Mouse (Mus musculus) C2C12 (cell line): ENCODE measurements at regions not wholly inside any gene's neighbourhood (a gene's known extent, or its start where the extent isn't known, plus 50 kb on each side); places are given as distances from the start of the nearest gene placed in this dataset.

ENCODE experiments used
- CTCF ChIP-seq: IDR thresholded peaks from one replicate; pipeline ENCODE4 v1.5.1; 2011; ENCODE audit not compliant: control insufficient read depth, insufficient read depth, insufficient read length
- FOSL1 ChIP-seq: IDR thresholded peaks from one replicate; pipeline ENCODE4 v1.8.0; 2011; ENCODE audit warnings: mild to moderate bottlenecking, low read length; ENCODE audit not compliant: poor library complexity, insufficient read depth, severe bottlenecking
- MAX ChIP-seq: IDR thresholded peaks from one replicate; pipeline ENCODE4 v1.6.1; 2011; ENCODE audit warnings: mild to moderate bottlenecking, control low read depth
- MYOD1 ChIP-seq: IDR thresholded peaks from one replicate; pipeline ENCODE4 v1.6.1; 2011; ENCODE audit warnings: low read depth; ENCODE audit not compliant: control insufficient read depth, insufficient read length
- MYOG ChIP-seq: IDR thresholded peaks from one replicate; pipeline ENCODE4 v1.6.1; 2011; ENCODE audit not compliant: control insufficient read depth, insufficient read length; ENCODE audit errors: extremely low read depth
- USF1 ChIP-seq: IDR thresholded peaks from one replicate; pipeline ENCODE4 v1.6.1; 2011; ENCODE audit warnings: low read depth, mild to moderate bottlenecking, control low read depth, moderate library complexity

GRCm38 (mm10) chr15:61553081-61553680, 630.4 kb upstream of the A1bg start:
- TF ChIP-seq USF1 = no peak
- no peak for TF ChIP-seq CTCF
- TF ChIP-seq MYOD1 = no peak
- no peak for TF ChIP-seq MAX
- no peak for TF ChIP-seq MYOG
- no peak for TF ChIP-seq FOSL1
